Mouse (Mus musculus) inflammation-experienced regulatory T-cells, adult 16 weeks (primary cell): ENCODE data around the gene Shbg. TPM values are rescaled to one million over a fixed set of nuclear protein-coding genes. Genes with fewer than 3 reads are reported as not detected.

ENCODE experiments used
- polyA plus RNA-seq: library from polyadenylated mRNA; unstranded; fragments of 100-300 nt; shearing (Covaris generic); gene quantifications from one replicate; pipeline ENCODE4 v1.2.1, GENCODE M21; 2017

Gene Shbg
- polyA plus RNA-seq: not detected

DNA sequence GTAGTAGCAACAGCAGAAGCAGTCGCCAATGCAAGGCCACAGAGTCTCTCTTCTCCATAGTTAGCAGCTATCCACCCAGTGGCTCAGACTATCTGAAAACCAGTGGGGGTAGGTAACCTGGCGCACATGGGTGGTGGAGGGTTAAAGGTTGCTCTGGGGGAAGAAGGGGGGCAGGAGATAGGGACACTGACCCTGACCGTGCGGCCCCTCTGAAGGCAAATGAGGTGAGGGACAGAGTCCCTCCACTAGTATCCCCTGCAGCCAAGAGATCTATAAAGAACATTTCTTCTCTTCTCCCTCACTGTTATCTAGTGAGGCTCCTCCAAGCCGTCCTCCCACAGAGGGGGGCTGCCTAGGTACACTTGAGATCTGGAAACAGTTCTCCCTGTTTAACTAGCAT is at the start of gene Shbg:
Gene Shbg, minus strand, starts transcription at position 101 of the 400 bp plus-strand sequence.

DNA sequence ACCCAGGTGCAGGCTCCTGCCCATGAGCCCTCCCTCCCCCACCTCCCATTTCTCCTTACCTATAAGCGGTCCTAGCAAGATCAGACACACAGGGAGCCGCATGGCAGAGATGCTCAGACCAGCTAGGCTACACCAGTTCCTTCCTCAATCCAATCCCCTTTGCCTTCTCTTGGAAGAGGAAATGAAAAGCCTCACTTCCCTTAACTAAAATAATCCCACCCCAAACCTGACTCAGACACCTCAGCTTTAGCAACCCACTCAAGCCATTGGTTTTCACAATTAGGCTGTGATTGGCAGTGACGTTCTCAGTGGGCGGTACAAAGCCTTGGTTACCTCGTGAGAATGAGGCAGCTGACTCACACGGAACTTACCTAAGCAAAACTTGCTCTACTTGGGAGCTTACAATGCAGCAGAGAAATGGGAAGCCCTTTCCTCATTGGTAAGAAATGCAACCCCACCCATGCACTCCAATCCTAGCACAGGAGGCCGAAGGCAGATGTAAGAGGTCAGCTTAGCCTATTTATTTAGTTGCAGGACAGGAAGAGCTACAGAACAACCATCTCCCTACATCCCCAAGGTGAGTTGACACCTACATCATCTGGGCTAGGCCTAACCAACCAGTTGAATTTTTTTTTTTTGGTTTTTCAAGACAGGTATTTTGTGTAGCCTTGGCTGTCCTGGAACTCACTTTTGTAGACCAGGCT is 48.4 kb upstream of the Shbg start, which contains the start of gene Cd68:
Gene Cd68, minus strand, starts transcription at position 193 of the 704 bp plus-strand sequence.

DNA sequence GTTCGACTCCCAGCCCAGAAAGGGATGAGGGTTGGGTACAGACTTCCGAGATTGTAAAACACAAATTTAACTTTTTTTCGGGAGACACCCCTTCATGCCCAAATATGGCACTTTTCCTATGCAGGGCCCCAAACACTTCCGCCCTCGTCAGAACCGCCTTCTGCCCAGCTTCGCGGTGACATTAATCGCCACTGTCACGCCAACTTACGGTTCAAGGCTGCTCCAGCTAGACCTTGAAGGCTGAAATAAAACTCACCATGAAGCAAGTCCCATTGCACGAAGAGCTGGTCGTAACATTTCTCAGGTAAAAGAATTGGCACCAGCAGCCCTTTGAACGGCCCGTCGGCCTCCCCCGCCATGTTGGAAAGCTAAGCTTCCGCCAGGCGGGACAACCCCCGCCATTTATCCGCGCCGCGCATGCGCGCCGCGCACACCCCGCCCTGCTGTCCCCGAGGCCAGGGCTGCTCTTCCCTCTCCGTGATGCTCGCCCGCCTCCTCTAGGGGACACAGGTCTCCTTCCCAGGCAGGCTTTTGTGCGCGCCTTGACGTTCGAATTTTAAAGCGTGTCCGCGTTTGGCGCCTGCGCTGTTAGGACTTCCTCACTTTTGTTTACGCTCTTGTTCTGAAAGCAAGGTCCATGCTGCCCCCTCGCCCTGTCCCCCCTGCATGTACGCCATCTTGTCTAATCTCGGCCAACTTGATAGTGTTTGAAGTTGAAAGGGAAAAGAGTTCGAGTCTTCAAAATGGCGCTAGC is 44.7 kb upstream of the Shbg start, which contains the start of gene Mpdu1:
Gene Mpdu1, minus strand, starts transcription at position 430 of the 754 bp plus-strand sequence.

DNA sequence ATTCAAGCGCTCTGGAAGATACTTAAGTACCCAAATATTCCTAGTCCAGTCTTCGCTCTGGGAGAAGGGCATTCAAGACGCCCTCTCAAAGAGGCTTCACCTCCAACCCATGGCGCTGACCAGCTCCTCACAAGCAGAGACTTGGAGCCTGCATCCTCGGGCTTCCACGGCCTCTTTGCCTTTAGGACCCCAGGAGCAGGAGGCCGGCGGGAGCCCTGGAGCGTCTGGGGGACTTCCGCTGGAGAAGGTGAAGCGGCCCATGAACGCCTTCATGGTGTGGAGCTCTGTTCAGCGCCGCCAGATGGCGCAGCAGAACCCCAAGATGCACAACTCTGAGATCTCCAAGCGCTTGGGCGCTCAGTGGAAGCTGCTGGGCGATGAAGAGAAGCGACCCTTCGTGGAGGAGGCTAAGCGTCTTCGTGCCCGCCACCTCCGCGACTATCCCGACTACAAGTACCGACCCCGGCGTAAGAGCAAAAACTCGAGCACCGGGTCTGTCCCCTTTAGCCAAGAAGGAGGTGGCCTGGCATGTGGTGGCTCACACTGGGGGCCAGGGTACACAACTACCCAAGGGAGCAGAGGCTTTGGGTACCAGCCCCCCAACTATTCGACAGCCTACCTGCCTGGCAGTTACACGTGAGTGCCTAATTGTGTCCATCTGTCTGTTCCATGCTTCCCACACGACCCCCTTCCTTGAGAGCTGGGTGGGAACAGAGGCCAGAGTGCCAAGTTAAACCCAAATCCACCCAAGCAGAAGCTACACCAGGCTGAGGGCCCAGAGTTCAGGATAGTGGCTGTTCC is 37.8 kb upstream of the Shbg start, which contains the start of gene Sox15:
Gene Sox15, plus strand, starts transcription at position 51 of the 801 bp plus-strand sequence.

DNA sequence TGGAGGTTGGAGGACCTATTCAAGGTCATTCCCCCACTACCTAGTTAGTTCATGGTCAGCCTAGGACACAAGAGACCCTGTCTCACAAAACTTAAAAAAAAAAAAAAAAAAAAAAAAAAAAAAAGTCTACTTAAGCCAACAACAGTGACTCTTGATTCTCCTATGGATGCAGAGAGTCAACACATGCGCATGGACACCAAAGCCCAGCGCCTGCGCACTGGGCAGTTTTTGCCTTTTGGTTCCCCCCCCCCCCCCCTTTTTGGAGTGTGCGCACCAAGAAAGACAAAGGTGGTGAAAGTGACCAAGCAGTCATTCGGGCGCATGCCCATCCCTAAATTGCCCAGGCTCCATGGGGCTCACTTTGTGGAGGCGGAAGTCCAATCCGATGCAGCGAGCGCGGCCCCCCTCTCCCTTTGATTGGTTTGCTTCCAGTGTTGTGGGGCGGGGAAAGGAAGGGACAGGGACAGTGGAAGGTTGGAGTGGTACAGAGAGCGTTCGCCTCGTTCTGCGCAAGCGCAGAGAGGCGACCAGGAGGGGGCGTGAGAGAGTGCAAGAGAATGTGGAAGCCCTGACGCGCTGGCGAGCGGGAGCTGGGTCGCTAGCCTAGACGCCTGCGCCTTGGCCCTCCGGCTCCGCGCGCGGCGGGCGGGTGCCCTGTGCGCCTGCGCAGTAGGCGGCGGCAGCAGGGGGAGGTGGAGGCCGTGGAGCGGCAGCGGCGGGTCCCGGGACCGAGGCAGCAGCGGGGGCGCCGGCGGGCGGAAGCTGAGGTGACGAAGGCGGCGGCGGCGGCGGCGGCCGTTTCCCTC is 14.8 kb upstream of the Shbg start, which contains the start of gene Fxr2:
Gene Fxr2, plus strand, starts transcription at position 707 of the 806 bp plus-strand sequence.

DNA sequence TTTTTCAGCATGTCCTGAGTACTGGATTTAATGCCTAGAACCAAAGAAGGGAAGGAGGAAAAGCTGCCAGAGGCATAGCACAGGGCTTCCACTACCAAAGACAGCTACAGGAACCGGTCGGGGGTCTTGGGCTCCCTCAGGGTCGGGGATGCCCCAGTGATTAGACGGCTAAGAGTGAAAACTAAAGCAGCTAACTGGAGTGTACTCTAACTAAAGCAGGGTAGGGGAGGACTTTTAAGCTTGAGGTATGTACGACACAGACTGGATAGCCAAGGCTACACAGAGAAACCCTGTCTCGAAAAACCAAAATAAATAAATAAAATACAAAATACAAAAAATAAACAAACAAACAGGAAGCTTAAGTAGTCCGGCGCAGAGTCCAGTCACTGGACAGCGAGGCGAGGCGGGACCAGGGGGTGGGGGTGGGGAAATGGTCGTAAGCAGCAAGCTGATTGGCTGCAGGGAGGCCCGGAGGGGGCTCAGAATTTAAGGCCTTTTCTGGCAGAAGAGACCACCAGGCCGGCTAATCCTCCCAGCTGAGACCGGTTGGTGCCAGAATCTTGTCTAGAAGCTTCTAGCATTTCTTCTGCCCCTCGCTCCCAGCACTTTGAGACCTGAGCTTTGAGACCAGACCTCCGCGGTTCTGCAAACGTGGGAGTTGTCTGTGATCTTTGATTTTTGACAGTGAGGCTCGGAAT is 4.0 kb upstream of the Shbg start, which contains the start of gene Sat2:
Gene Sat2, plus strand, starts transcription at position 454 of the 698 bp plus-strand sequence.

DNA sequence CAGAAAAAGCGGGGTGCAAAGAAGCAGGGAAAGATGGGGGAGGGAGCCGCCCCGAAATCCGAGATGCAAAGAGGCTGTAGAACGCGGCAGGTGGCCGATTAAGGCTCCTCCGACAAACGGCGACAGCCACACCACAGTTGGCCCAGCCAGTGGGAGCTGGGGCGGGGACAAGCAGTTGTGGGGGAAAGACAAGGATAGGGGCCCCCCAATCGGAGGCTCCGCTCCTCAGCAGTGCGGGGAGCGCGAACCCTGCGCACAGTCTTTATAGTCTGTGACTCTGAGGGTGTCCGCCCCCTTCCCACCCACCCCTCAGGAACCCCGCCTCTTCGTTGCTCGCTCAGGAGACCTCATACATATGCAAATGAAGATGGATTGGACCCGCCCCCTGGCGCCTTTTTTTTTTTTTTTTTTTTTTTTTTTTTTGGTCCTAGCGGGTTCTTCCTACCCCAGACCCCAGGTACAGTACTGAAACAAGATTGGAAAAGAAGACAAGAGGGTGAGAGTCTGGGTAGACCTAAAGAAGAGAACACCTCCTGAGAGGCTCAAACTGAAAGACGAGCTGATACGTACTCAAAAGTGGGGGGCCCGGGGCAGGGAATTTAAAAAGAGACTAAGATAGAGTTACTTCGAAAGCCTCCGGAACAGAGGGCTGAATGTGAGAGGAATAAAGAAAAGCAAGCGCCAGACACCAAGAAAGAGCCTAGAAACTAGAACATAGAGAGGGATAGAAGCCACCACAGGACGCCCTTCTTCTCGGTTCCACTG is 11.8 kb downstream of the Shbg start, which contains the start of gene Atp1b2:
Gene Atp1b2, minus strand, starts transcription at position 217 of the 765 bp plus-strand sequence.

DNA sequence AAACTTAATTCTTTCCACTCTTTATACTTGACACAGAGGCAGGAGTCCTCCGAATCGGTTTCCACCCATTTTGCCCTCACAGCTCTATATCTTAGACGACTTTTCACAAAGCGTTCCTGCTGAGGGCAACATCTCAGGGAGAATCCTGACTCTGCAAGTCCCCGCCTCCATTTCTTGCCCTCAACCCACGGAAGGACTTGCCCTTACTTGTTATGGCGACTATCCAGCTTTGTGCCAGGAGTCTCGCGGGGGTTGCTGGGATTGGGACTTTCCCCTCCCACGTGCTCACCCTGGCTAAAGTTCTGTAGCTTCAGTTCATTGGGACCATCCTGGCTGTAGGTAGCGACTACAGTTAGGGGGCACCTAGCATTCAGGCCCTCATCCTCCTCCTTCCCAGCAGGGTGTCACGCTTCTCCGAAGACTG is 37.6 kb downstream of the Shbg start, which contains the start of the genes Wrap53 and Trp53:
Gene Wrap53, minus strand, starts transcription at position 165 of the 424 bp plus-strand sequence.
Gene Trp53, plus strand, starts transcription at position 269 of the 424 bp plus-strand sequence.

Other genes with a start within 250 kb of the Shbg start
- 111 TPM for gene Chd3, start 248.5 kb downstream of the Shbg start, polyA plus RNA-seq
- gene Naa38, start 222.4 kb downstream of the Shbg start, polyA plus RNA-seq: 125 TPM
- 37.6 TPM for gene Cyb5d1, start 222.3 kb downstream of the Shbg start, polyA plus RNA-seq
- 0.63 TPM for gene Tmem88, start 219.7 kb downstream of the Shbg start, polyA plus RNA-seq
- gene Kdm6b, start 204.2 kb downstream of the Shbg start, polyA plus RNA-seq: 4.5 TPM
- gene Dnah2, start 68.8 kb downstream of the Shbg start, polyA plus RNA-seq: not detected
- gene Efnb3, start 57.7 kb downstream of the Shbg start, polyA plus RNA-seq: 0.27 TPM
- 32.4 TPM for gene Wrap53, start 37.6 kb downstream of the Shbg start, polyA plus RNA-seq
- 242 TPM for gene Trp53, start 37.5 kb downstream of the Shbg start, polyA plus RNA-seq
- gene Atp1b2, start 12.0 kb downstream of the Shbg start, polyA plus RNA-seq: 0.20 TPM
- gene Sat2, start 4.1 kb upstream of the Shbg start, polyA plus RNA-seq: not detected
- 11.9 TPM for gene Fxr2, start 15.1 kb upstream of the Shbg start, polyA plus RNA-seq
- not detected for gene Sox15, start 37.4 kb upstream of the Shbg start, polyA plus RNA-seq
- 56.1 TPM for gene Mpdu1, start 44.7 kb upstream of the Shbg start, polyA plus RNA-seq
- 10.3 TPM for gene Cd68, start 48.2 kb upstream of the Shbg start, polyA plus RNA-seq
- gene Eif4a1, start 54.5 kb upstream of the Shbg start, polyA plus RNA-seq: 508 TPM
- 39.6 TPM for gene Senp3, start 64.2 kb upstream of the Shbg start, polyA plus RNA-seq
- 0.29 TPM for gene Tnfsf13, start 67.9 kb upstream of the Shbg start, polyA plus RNA-seq
- not detected for gene Tnfsf12, start 77.9 kb upstream of the Shbg start, polyA plus RNA-seq
- not detected for gene Tnfsfm13, start 78.2 kb upstream of the Shbg start, polyA plus RNA-seq
- 58.0 TPM for gene Polr2a, start 140.7 kb upstream of the Shbg start, polyA plus RNA-seq
- gene Slc35g3, start 144.1 kb upstream of the Shbg start, polyA plus RNA-seq: not detected
- 5.8 TPM for gene Zbtb4, start 148.0 kb upstream of the Shbg start, polyA plus RNA-seq
- gene Chrnb1, start 178.0 kb upstream of the Shbg start, polyA plus RNA-seq: 6.2 TPM
- not detected for gene Fgf11, start 184.0 kb upstream of the Shbg start, polyA plus RNA-seq
- gene Tmem102, start 187.7 kb upstream of the Shbg start, polyA plus RNA-seq: not detected
- not detected for gene Gm39566, start 197.4 kb upstream of the Shbg start, polyA plus RNA-seq
- not detected for gene Spem2, start 200.6 kb upstream of the Shbg start, polyA plus RNA-seq
- gene Spem1, start 204.3 kb upstream of the Shbg start, polyA plus RNA-seq: not detected
- gene Nlgn2, start 219.9 kb upstream of the Shbg start, polyA plus RNA-seq: 0.61 TPM
- gene Tmem256, start 220.6 kb upstream of the Shbg start, polyA plus RNA-seq: 113 TPM
- gene Plscr3, start 228.5 kb upstream of the Shbg start, polyA plus RNA-seq: 27.8 TPM
- gene Tnk1, start 240.8 kb upstream of the Shbg start, polyA plus RNA-seq: not detected